Comparison of ENCODE assay signal across 11 mouse cellular contexts in the genomic region with DNA sequence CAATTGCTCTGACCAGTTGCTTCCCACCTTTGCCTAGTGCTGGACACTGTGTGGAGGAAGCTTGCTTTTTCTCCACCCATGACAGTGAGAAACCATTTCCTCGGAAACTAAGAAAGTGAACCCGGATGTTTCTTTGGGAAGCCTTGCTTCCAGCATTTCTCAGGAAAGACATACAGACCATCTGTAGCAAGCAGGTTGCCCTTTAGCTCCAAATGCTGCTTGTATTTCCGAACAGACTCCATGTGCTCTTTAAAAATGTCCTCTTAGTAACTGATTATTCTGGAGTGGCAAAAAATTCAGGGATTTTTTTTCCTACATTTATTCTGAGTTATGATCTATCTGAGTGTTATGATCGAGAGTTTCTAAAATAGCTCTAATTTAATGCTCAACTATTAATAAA.
"Had no signal": no experiment of that assay in that cellular context is flagged by ENCODE, and none has a peak within 500 bp of the region (broad histone marks: within the 10 kb centered on the region; RNA-seq: fewer than 3 reads in every experiment).

No protein-coding gene starts in this region.

- DNase-seq: kidney, adult 18-20 months; kidney, adult 9 months; kidney, postnatal 14 days; kidney, postnatal 4 days; left cerebral cortex, postnatal 4 days; liver, postnatal 0 days; lung, embryonic 14.5 days; right cerebral cortex, adult 18-20 months; right cerebral cortex, postnatal 25 days; spleen, adult 18-20 months; thymus, postnatal 25 days had no signal
